Mouse (Mus musculus) gastrocnemius, adult 18-20 months (tissue): ENCODE results near the gene Drd4. TPM values are rescaled to one million over a fixed set of nuclear protein-coding genes. Genes with fewer than 3 reads are reported as not detected.

Experiments used
- DNase-seq: peaks from one replicate; pipeline ENCODE4 v3.0.0; 2021; ENCODE audit warnings: low spot score
- total RNA-seq, 2 experiments: library from RNA; stranded (reverse); gene quantifications; 2 replicates each; pipeline ENCODE4 v1.2.3; 2021

Drd4 gene
- total RNA-seq, 2 experiments from 2014 or later, result not detected

- DNase-seq, result no peak
Measured at GRCm38 (mm10) chr7:141292583-141293388, 980 bp downstream of the Drd4 start.

GRCm38 (mm10) chr7:141293852-141294471, 2.2 kb downstream of the Drd4 start:
- DNase-seq, result peak; percentile 24

GRCm38 (mm10) chr7:141294479-141294878, 2.7 kb downstream of the Drd4 start:
- no peak for DNase-seq

GRCm38 (mm10) chr7:141297926-141298650, 6.3 kb downstream of the Drd4 start:
- DNase-seq, result no peak

- DNase-seq, result no peak
Measured at GRCm38 (mm10) chr7:141299175-141299574, 7.4 kb downstream of the Drd4 start.

GRCm38 (mm10) chr7:141301386-141301785, 9.6 kb downstream of the Drd4 start:
- DNase-seq, result no peak

- DNase-seq, result no peak
Measured at GRCm38 (mm10) chr7:141302702-141303268, 11.0 kb downstream of the Drd4 start.

GRCm38 (mm10) chr7:141304537-141304936, 12.7 kb downstream of the Drd4 start:
- DNase-seq, result no peak

- DNase-seq, result no peak
Measured at GRCm38 (mm10) chr7:141314416-141314815, 22.6 kb downstream of the Drd4 start.

GRCm38 (mm10) chr7:141315076-141315475, 23.3 kb downstream of the Drd4 start:
- DNase-seq, result no peak

GRCm38 (mm10) chr7:141315974-141316373, 24.2 kb downstream of the Drd4 start:
- no peak for DNase-seq

GRCm38 (mm10) chr7:141317619-141318132, 25.9 kb downstream of the Drd4 start:
- no peak for DNase-seq

GRCm38 (mm10) chr7:141319446-141319845, 27.6 kb downstream of the Drd4 start:
- DNase-seq, result no peak

- no peak for DNase-seq
Measured at GRCm38 (mm10) chr7:141324686-141325085, 32.9 kb downstream of the Drd4 start.

- DNase-seq, result no peak
Measured at GRCm38 (mm10) chr7:141326546-141327446, 35.0 kb downstream of the Drd4 start.

- peak; percentile 99 for DNase-seq
Measured at GRCm38 (mm10) chr7:141327469-141328372, 35.9 kb downstream of the Drd4 start, which contains the start of the genes Deaf1 and Tmem80. TSS of gene Deaf1 (minus strand) at chr7:141327690. TSS of gene Tmem80 (plus strand) at chr7:141327739.

- no peak for DNase-seq
Measured at GRCm38 (mm10) chr7:141328373-141328990, 36.7 kb downstream of the Drd4 start.

GRCm38 (mm10) chr7:141330706-141331105, 38.9 kb downstream of the Drd4 start:
- no peak for DNase-seq

- DNase-seq, result no peak
Measured at GRCm38 (mm10) chr7:141331990-141332389, 40.2 kb downstream of the Drd4 start.
